Mouse (Mus musculus): Measurements from ENCODE around the gene Olfr1162. TPM values are rescaled to one million over a fixed set of nuclear protein-coding genes. Genes with fewer than 3 reads are reported as not detected.
"Not testable (repeated sequence)": the region's sequence is repeated elsewhere in the genome, so short reads cannot be mapped to it uniquely, and the experiment has no call there.

Gene Olfr1162
- total RNA-seq (2021): not detected
- long read RNA-seq, experiment 1: 0 reads
- long read RNA-seq, experiment 2: 0 reads

- H3K27ac ChIP-seq: no peak within 1 kb of the TSS
- no peak within 1 kb of the TSS for H3K4me3 ChIP-seq
- no peak for DNase-seq (ENCODE audit: extremely low spot score in 1 of 2, low spot score in 2 of 2)
- TF ChIP-seq CTCF (IDR thresholded peaks at IDR 0.05): no peak
- intact Hi-C loops (cut with DNase I): no loop called here
These were observed at the start of gene Olfr1162 for GRCm38 (mm10) chr2:88051029-88051428. TSS of gene Olfr1162 (minus strand) at chr2:88051129.

- no peak for TF ChIP-seq CTCF (IDR thresholded peaks at IDR 0.05)
- intact Hi-C loops (cut with DNase I): no loop called here
- no peak for DNase-seq (ENCODE audit: extremely low spot score in 1 of 2, low spot score in 2 of 2)
- H3K27ac ChIP-seq: no peak within 1 kb of the TSS
- H3K4me3 ChIP-seq: no peak within 1 kb of the TSS
These were observed 42.9 kb upstream of the Olfr1162 start, which contains the start of gene Olfr1164 for GRCm38 (mm10) chr2:88093866-88094265. TSS of gene Olfr1164 (minus strand) at chr2:88093966.

GRCm38 (mm10) chr2:88071730-88072129 lies 20.8 kb upstream of the Olfr1162 start, which contains the start of gene Olfr1163:
TSS of gene Olfr1163 (minus strand) at chr2:88071830.
- no peak for TF ChIP-seq CTCF (IDR thresholded peaks at IDR 0.05)
- intact Hi-C loops (cut with DNase I): no loop called here
- H3K27ac ChIP-seq: no peak within 1 kb of the TSS

GRCm38 (mm10) chr2:88063587-88063986 lies 12.7 kb upstream of the Olfr1162 start:
- no peak overlapping the region for H3K4me3 ChIP-seq
- no peak overlapping the region for H3K27ac ChIP-seq
- DNase-seq (ENCODE audit: extremely low spot score in 1 of 2, low spot score in 2 of 2): no peak
- intact Hi-C loops (cut with DNase I): no loop called here
- TF ChIP-seq CTCF (IDR thresholded peaks at IDR 0.05): no peak

More at GRCm38 (mm10) chr2:88071730-88072129, 20.8 kb upstream of the Olfr1162 start, which contains the start of gene Olfr1163:
- H3K4me3 ChIP-seq: no peak within 1 kb of the TSS
- no peak for DNase-seq (ENCODE audit: extremely low spot score in 1 of 2, low spot score in 2 of 2)

- no peak for TF ChIP-seq CTCF (IDR thresholded peaks at IDR 0.05)
- Histone ChIP-seq H3K27ac (no peak within 1 kb of the TSS), H3K4me3 (no peak within 1 kb of the TSS)
- intact Hi-C loops (cut with DNase I): no loop called here
- DNase-seq (ENCODE audit: extremely low spot score in 1 of 2, low spot score in 2 of 2): no peak
These were observed 13.3 kb downstream of the Olfr1162 start, which contains the start of gene Olfr73 for GRCm38 (mm10) chr2:88037599-88037998. TSS of gene Olfr73 (minus strand) at chr2:88037699.

- H3K27ac ChIP-seq; H3K4me3 ChIP-seq; DNase-seq (ENCODE audit: extremely low spot score in 1 of 2, low spot score in 2 of 2); intact Hi-C loops (cut with DNase I): not testable (repeated sequence)
These were observed 28.5 kb downstream of the Olfr1162 start, which contains the start of gene Olfr1161 for GRCm38 (mm10) chr2:88022474-88022873. TSS of gene Olfr1161 (plus strand) at chr2:88022774.

GRCm38 (mm10) chr2:88007515-88008318 lies 43.2 kb downstream of the Olfr1162 start, which contains the start of gene Olfr1160:
TSS of gene Olfr1160 (minus strand) at chr2:88008268.
- DNase-seq (ENCODE audit: extremely low spot score in 1 of 2, low spot score in 2 of 2): no peak
- Histone ChIP-seq H3K27ac (no peak within 1 kb of the TSS), H3K4me3 (no peak within 1 kb of the TSS)
- no peak for TF ChIP-seq CTCF (IDR thresholded peaks at IDR 0.05)
- intact Hi-C loops (cut with DNase I): no loop called here

Other genes with a start within 250 kb of the Olfr1162 start
- not detected for gene Olfr1145, start 241.3 kb downstream of the Olfr1162 start, total RNA-seq (2021)
- gene Olfr1148, start 220.6 kb downstream of the Olfr1162 start, total RNA-seq (2021): not detected
- gene Olfr1150-ps1, start 207.1 kb downstream of the Olfr1162 start, total RNA-seq (2021): not detected
- not detected for gene Olfr1151, start 195.3 kb downstream of the Olfr1162 start, total RNA-seq (2021)
- not detected for gene Olfr1152, start 184.6 kb downstream of the Olfr1162 start, total RNA-seq (2021)
- gene Olfr1153, start 156.2 kb downstream of the Olfr1162 start, total RNA-seq (2021): not detected
- not detected for gene Olfr1154, start 146.0 kb downstream of the Olfr1162 start, total RNA-seq (2021)
- not detected for gene Olfr1155, start 106.0 kb downstream of the Olfr1162 start, total RNA-seq (2021)
- gene Olfr1156, start 98.0 kb downstream of the Olfr1162 start, total RNA-seq (2021): not detected
- not detected for gene Olfr1157, start 82.8 kb downstream of the Olfr1162 start, total RNA-seq (2021)
- gene Olfr74, start 76.5 kb downstream of the Olfr1162 start, total RNA-seq (2021): not detected
- not detected for gene Olfr1158, start 61.0 kb downstream of the Olfr1162 start, total RNA-seq (2021)
- gene Olfr1160, start 42.9 kb downstream of the Olfr1162 start, total RNA-seq (2021): not detected
- gene Olfr1161, start 28.4 kb downstream of the Olfr1162 start, total RNA-seq (2021): not detected
- gene Olfr73, start 13.4 kb downstream of the Olfr1162 start, total RNA-seq (2021): not detected
- gene Olfr1163, start 20.7 kb upstream of the Olfr1162 start, total RNA-seq (2021): not detected
- not detected for gene Olfr1164, start 42.8 kb upstream of the Olfr1162 start, total RNA-seq (2021)
- not detected for gene Olfr1166, start 77.1 kb upstream of the Olfr1162 start, total RNA-seq (2021)
- not detected for gene Olfr1167, start 104.1 kb upstream of the Olfr1162 start, total RNA-seq (2021)
- not detected for gene Olfr1168, start 130.8 kb upstream of the Olfr1162 start, total RNA-seq (2021)
- gene Olfr1170, start 177.2 kb upstream of the Olfr1162 start, total RNA-seq (2021): not detected
- gene Olfr1173, start 228.7 kb upstream of the Olfr1162 start, total RNA-seq (2021): under 1 TPM in 1 of 2 experiments, not detected in 1; 0.07 TPM